Mouse (Mus musculus) urinary bladder, postnatal 10 days (tissue): ENCODE results near the gene Srpk1.
A peak's percentile ranks its signal among the peaks of the same experiment; 100 is the strongest.

ENCODE experiments used
- DNase-seq: peaks from one replicate; pipeline ENCODE4 v3.0.0; 2022; ENCODE audit warnings: low spot score

The Srpk1 gene

GRCm38 (mm10) chr17:28613096-28613495, 9.4 kb downstream of the Srpk1 start:
- DNase-seq: no peak

DNA sequence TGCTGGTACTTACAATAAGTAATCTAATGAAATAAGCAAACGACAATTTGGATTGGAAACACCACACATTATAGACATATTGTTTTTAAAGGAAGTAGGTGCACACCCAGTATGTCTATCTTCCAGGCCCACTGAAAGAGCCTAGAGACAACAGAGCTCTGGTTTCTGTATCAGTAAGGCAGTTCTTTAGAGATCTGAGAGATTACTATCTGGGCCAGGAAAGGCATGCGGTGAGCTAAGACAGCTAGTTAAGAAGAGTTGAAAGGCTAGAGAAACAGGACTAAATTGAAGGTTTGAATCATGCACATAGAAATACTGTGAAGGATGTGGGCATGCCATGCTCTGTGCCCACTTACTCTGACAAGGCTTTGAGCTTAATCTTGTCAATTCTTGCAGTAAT, 9.9 kb downstream of the Srpk1 start:
- DNase-seq: no peak

- no peak for DNase-seq
Observed at GRCm38 (mm10) chr17:28609543-28609942, 13.0 kb downstream of the Srpk1 start.

- DNase-seq: no peak
Observed at GRCm38 (mm10) chr17:28601557-28602250, 20.8 kb downstream of the Srpk1 start.

- no peak for DNase-seq
Observed at GRCm38 (mm10) chr17:28600780-28601179, 21.7 kb downstream of the Srpk1 start.

- DNase-seq: no peak
Observed at GRCm38 (mm10) chr17:28593965-28594364, 28.5 kb downstream of the Srpk1 start.

DNA sequence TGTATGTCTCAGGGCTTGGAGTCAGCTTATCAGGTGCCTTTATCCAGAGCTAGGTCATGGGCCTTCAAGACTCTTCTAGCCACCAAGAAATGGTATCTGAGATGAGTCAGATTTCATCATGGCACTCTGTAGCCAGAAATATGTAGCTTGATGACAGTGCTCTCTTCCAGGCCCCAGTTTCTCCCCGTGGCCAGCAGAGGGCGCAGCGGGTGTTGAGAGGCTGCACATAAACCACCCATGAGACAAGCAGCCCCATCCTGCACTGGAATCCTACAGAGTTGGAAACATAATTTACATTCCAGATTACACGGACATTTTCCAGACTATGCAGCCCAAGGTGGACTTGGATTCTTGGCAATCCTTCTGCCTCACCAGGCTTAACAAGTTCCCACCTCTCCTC, 29.5 kb downstream of the Srpk1 start:
- DNase-seq: no peak

DNA sequence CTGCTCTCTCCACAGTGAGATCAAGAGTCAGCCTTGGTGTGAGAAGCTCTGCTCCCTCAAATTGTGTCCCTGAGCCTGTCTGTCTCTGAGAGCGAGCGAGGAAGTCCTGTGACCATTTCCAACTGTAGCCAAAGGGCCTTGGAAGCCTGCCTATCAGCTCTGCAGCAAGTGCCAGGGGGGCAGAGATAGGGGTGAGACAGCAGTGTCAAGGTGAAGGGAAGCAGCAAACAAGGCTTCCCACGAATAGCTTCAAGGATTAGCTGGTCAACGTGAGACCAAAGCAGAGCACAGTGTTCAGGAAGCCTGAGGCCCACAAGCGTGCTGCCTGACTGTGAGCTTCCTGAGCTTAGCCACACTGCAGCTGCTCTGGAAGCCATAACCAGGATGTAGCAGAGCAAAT, 31.0 kb downstream of the Srpk1 start:
- DNase-seq: no peak

- DNase-seq: no peak
Observed at GRCm38 (mm10) chr17:28590596-28590995, 31.9 kb downstream of the Srpk1 start.

GRCm38 (mm10) chr17:28588591-28588990, 33.9 kb downstream of the Srpk1 start:
- no peak for DNase-seq

- DNase-seq: no peak
Observed at GRCm38 (mm10) chr17:28586509-28586908, 36.0 kb downstream of the Srpk1 start.

GRCm38 (mm10) chr17:28581056-28581455, 41.5 kb downstream of the Srpk1 start:
- no peak for DNase-seq

GRCm38 (mm10) chr17:28580396-28580795, 42.1 kb downstream of the Srpk1 start:
- peak; percentile 37 for DNase-seq

- DNase-seq: no peak
Observed at GRCm38 (mm10) chr17:28575244-28576125, 47.0 kb downstream of the Srpk1 start, which contains the start of gene Lhfpl5. Gene Lhfpl5 (plus strand): TSS chr17:28575641.

- DNase-seq: no peak
Observed at GRCm38 (mm10) chr17:28572941-28573340, 49.6 kb downstream of the Srpk1 start.

- DNase-seq: no peak
Observed at GRCm38 (mm10) chr17:28572521-28572920, 50.0 kb downstream of the Srpk1 start.

GRCm38 (mm10) chr17:28571868-28572267, 50.6 kb downstream of the Srpk1 start:
- DNase-seq: no peak

GRCm38 (mm10) chr17:28567541-28567940, 55.0 kb downstream of the Srpk1 start:
- DNase-seq: no peak

GRCm38 (mm10) chr17:28565181-28565580, 57.3 kb downstream of the Srpk1 start:
- no peak for DNase-seq

DNA sequence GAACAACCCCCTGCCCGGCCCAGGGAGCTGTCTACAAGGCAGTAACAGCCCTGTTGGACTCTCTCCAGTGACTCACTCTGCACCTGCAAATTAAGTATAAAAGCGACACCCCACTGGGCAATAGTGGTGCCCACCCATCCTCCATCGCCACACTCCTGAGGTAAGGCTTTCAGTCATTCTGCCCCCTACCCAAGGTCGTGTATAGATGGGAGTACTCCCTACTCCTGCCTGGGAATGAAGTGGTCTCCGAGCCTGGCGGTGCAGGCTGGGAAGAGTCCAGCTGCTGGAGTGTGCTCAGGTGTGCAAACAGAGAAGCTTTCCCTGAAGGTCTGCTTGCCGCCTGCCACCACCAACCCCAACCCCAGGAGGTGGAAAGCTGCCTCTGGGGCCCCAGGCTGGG, 60.9 kb downstream of the Srpk1 start:
- no peak for DNase-seq

DNA sequence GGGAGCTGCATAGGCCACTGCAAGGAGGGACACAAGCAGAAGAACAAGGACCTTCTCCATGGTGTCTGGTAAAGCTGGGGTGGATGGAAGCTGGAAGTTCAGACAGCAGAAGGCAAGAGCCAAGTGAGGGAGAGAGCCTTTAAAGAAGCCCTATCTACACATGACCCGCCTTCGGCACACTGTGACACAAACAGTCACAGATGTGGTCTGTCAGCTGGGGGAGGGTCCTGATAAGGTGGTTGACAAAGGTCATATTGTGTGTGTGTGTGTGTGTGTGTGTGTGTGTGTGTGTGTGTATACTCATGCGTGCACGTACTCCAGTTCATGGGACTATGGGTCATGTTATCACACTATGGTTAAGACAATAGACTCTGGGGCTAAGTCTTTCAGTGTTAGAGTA, 61.9 kb downstream of the Srpk1 start, which contains the start of gene Clps:
Gene Clps (minus strand): TSS at position 169 of the 400 bp plus-strand sequence.
- no peak for DNase-seq

- DNase-seq: no peak
Observed at GRCm38 (mm10) chr17:28557772-28558171, 64.7 kb downstream of the Srpk1 start.
